Mouse (Mus musculus) neural tube, embryonic 13.5 days (tissue): ENCODE data around the gene Bicra. TPM values are rescaled to one million over a fixed set of nuclear protein-coding genes. Genes with fewer than 3 reads are reported as not detected.

ENCODE experiments used
- ATAC-seq: fragments of 200-750 bp; cut with Nextera tagmentation; 2 replicates; pipeline ENCODE4 v1.8.0; 2017; ENCODE audit warnings: low read depth, mild to moderate bottlenecking, moderate TSS enrichment, moderate library complexity
- H3K27ac ChIP-seq: fragments of 300-500 bp; sonication (generic); replicated peaks from 2 replicates; pipeline ENCODE4 v1.5.1; 2015; ENCODE audit warnings: moderate library complexity, mild to moderate bottlenecking, inconsistent platforms
- H3K27me3 ChIP-seq: fragments of 300-500 bp; sonication (generic); 2 replicates; pipeline ENCODE4 v1.6.1; 2015; ENCODE audit warnings: mild to moderate bottlenecking, inconsistent platforms
- H3K36me3 ChIP-seq: fragments of 300-500 bp; sonication (generic); 2 replicates; pipeline ENCODE4 v1.6.1; 2015; ENCODE audit warnings: mild to moderate bottlenecking, inconsistent platforms
- H3K4me1 ChIP-seq: fragments of 300-500 bp; sonication (generic); replicated peaks from 2 replicates; pipeline ENCODE4 v1.6.1; 2015; ENCODE audit warnings: inconsistent platforms
- H3K4me2 ChIP-seq: fragments of 300-500 bp; sonication (generic); 2 replicates; pipeline ENCODE4 v1.6.1; 2015; ENCODE audit warnings: inconsistent platforms, mild to moderate bottlenecking, moderate library complexity
- H3K4me3 ChIP-seq: fragments of 300-500 bp; sonication (generic); 2 replicates; pipeline ENCODE4 v1.5.1; 2015; ENCODE audit warnings: mild to moderate bottlenecking, inconsistent platforms
- H3K9ac ChIP-seq: fragments of 300-500 bp; sonication (generic); 2 replicates; pipeline ENCODE4 v1.6.1; 2015; ENCODE audit warnings: moderate library complexity, mild to moderate bottlenecking, inconsistent platforms
- H3K9me3 ChIP-seq: fragments of 300-500 bp; sonication (generic); 2 replicates; pipeline ENCODE4 v1.6.1; 2016; ENCODE audit warnings: inconsistent platforms
- WGBS: fragments of 180-500 bp; shearing (Covaris S2); methylation state at CpG from one replicate; pipeline ENCODE4 v1.1.7; 2015; 5-methylcytosine and 5-hydroxymethylcytosine counted together
- polyA plus RNA-seq: library from polyadenylated mRNA; unstranded; fragments of >200 nt; fragmentation: Nextera tagmentation; extraction: Ambion mirVana; gene quantifications from 2 replicates; pipeline ENCODE4 v1.2.1, GENCODE M21; 2015

The Bicra gene
- polyA plus RNA-seq, 1 experiment from 2014 or later = 8.4 TPM

DNA sequence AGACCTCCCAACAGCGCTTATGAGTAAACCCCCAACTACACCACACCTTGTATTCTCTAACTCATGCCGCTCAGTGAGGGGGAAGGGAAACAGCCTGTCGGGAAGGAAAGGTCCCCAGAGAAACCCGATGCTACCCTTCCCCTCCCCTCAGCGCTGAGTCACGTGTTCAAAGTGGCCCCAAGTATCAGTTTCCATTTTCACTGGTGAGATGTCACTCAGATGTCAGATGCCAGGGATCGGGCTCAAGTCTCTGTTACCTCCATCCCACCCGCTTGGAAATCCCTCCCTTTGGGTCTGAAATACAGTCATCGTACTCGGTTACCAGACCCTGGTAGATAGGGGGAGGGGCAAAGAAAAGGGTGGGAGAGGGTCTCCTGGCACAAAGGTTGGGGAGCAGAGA lies 125.9 kb downstream of the Bicra start:
- Histone ChIP-seq H3K9me3 (no peaks in the 10 kb centered on the region), H3K27me3 (no peaks in the 10 kb centered on the region), H3K4me2 (peak overlapping the region; percentile 77), H3K9ac (peak overlapping the region; percentile 90), H3K4me1 (peaks cover 28% of the 10 kb centered on the region), H3K4me3 (peak overlapping the region; percentile 82), H3K27ac (peak overlapping the region; percentile 87), H3K36me3 (peaks cover 32% of the 10 kb centered on the region)
- peak; percentile 66 for ATAC-seq
- under 1% methylated on average over 10 of the region's 10 CpGs for WGBS

Other genes with a start within 250 kb of the Bicra start
- not detected in 2 replicates for gene Obox6, start 208.2 kb downstream of the Bicra start, polyA plus RNA-seq
- gene Crx, start 168.0 kb downstream of the Bicra start, polyA plus RNA-seq = not detected in 2 replicates
- not detected in 2 replicates for gene Crxos, start 165.3 kb downstream of the Bicra start, polyA plus RNA-seq
- gene Selenow, start 125.5 kb downstream of the Bicra start, polyA plus RNA-seq = 1,338 and 1,452 TPM in 2 replicates
- gene Nop53, start 101.8 kb downstream of the Bicra start, polyA plus RNA-seq = 128 and 148 TPM in 2 replicates
- 9.3 and 12.6 TPM in 2 replicates for gene Ehd2, start 80.4 kb downstream of the Bicra start, polyA plus RNA-seq
- 0.04 and 0.10 TPM in 2 replicates for gene Zfp541, start 13.9 kb upstream of the Bicra start, polyA plus RNA-seq
- 235 and 247 TPM in 2 replicates for gene Napa, start 50.5 kb upstream of the Bicra start, polyA plus RNA-seq
- gene Kptn, start 72.0 kb upstream of the Bicra start, polyA plus RNA-seq = 37.9 and 41.4 TPM in 2 replicates
- 1.1 and 1.4 TPM in 2 replicates for gene Slc8a2, start 81.9 kb upstream of the Bicra start, polyA plus RNA-seq
- 139 and 161 TPM in 2 replicates for gene Meis3, start 127.2 kb upstream of the Bicra start, polyA plus RNA-seq
- 11.3 and 13.2 TPM in 2 replicates for gene Dhx34, start 174.1 kb upstream of the Bicra start, polyA plus RNA-seq
- 0.15 TPM in 1 of 2 replicates, not detected in the other for gene C5ar2, start 196.2 kb upstream of the Bicra start, polyA plus RNA-seq
- 2.3 and 2.8 TPM in 2 replicates for gene C5ar1, start 211.6 kb upstream of the Bicra start, polyA plus RNA-seq
- gene Inafm1, start 225.7 kb upstream of the Bicra start, polyA plus RNA-seq = 30.0 and 39.3 TPM in 2 replicates
- 31.2 and 35.4 TPM in 2 replicates for gene Ccdc9, start 238.9 kb upstream of the Bicra start, polyA plus RNA-seq